Mouse (Mus musculus) brown adipose tissue, adult 24 weeks (tissue): Measurements from ENCODE around the gene Dnaja1. TPM values are rescaled to one million over a fixed set of nuclear protein-coding genes. Genes with fewer than 3 reads are reported as not detected.

Source experiments
- H3K27ac ChIP-seq: fragments of 200-500 bp; replicated peaks from 2 replicates; pipeline ENCODE4 v1.5.1; 2012; ENCODE audit warnings: low read depth, mild to moderate bottlenecking, low read length
- H3K4me1 ChIP-seq: fragments of 200-500 bp; 2 replicates; pipeline ENCODE4 v1.6.1; 2012; ENCODE audit warnings: low read length, mixed read lengths; ENCODE audit not compliant: control insufficient read depth, insufficient read depth, insufficient read length
- H3K4me3 ChIP-seq: fragments of 200-500 bp; 2 replicates; pipeline ENCODE4 v1.5.1; 2012; ENCODE audit warnings: low read depth, mild to moderate bottlenecking, low read length, moderate library complexity; ENCODE audit not compliant: insufficient read depth
- polyA plus RNA-seq: library from polyadenylated mRNA; stranded (reverse); fragments of >200 nt; gene quantifications from 2 replicates; pipeline ENCODE4 v1.2.4, GENCODE M21; 2012; ENCODE audit not compliant: missing spikeins, insufficient read depth, insufficient read length

The Dnaja1 gene
- polyA plus RNA-seq, result 160 and 462 TPM in 2 replicates

- Histone ChIP-seq H3K4me1 (peaks cover 9% of the 10 kb centered on the region), H3K27ac (peak within 1 kb of the TSS; percentile 100), H3K4me3 (peak within 1 kb of the TSS; percentile 89)
Observed at GRCm38 (mm10) chr4:40722011-40722666, at the start of gene Dnaja1. Dnaja1 (plus strand) TSS chr4:40722150.

GRCm38 (mm10) chr4:40673526-40673925, 48.4 kb upstream of the Dnaja1 start:
- Histone ChIP-seq H3K27ac (no peak overlapping the region), H3K4me3 (no peak overlapping the region), H3K4me1 (no peaks in the 10 kb centered on the region)

DNA sequence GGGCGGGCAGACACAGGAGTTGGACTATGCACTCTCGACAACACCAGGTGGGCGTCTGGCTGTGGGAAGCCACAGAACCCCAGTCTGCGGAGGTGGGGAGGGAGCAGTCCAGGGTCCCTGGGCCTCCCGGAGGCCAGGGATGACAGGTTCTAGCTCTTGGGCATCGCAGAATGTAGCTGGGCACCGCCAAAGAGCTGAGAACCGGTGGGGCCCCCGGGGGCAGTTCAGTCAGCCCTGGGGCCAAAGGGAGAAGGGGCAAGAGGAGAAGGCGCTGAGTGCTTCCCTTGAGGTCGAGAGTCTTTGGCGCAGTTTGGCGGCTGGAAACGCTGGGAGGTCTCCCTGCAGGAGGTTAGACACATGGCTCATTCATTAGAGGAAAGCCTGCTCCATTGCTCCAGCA, 45.6 kb upstream of the Dnaja1 start:
- no peak overlapping the region for H3K27ac ChIP-seq
- H3K4me1 ChIP-seq, result no peaks in the 10 kb centered on the region
- H3K4me3 ChIP-seq, result no peak overlapping the region

GRCm38 (mm10) chr4:40677132-40677531, 44.8 kb upstream of the Dnaja1 start:
- H3K27ac ChIP-seq, result no peak overlapping the region
- no peak overlapping the region for H3K4me3 ChIP-seq
- no peaks in the 10 kb centered on the region for H3K4me1 ChIP-seq

DNA sequence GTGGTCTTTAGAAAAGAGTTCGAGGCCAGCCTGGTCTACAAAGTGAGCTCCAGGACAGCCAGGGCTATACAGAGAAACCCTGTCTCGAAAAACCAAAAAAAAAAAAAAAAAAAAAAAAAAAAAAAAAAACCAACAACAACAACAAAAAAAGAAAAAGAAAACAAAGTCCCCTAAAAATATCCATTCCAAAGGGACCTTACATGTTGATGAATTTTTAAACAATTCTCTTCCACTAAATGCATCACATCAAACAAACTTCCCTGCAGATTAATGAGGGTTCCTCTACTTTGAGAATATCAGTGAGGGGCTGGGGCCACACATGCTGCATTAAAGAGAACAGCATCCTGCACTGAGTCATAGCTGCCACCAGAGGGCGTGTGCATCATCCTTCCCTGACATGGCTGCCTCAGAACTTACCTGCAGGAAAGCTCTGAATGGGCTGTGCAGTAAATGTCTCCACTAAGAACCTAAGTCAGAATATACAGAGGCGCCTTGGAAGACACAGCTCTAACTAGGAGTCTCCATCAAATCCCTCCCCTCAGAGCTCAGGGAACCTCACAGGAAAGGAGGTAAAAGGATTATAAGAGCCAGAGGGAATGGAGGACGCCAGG, 41.6 kb upstream of the Dnaja1 start:
- Histone ChIP-seq H3K4me3 (no peak overlapping the region), H3K27ac (no peak overlapping the region), H3K4me1 (no peaks in the 10 kb centered on the region)

GRCm38 (mm10) chr4:40681908-40682307, 40.0 kb upstream of the Dnaja1 start:
- Histone ChIP-seq H3K27ac (no peak overlapping the region), H3K4me1 (no peaks in the 10 kb centered on the region), H3K4me3 (no peak overlapping the region)

DNA sequence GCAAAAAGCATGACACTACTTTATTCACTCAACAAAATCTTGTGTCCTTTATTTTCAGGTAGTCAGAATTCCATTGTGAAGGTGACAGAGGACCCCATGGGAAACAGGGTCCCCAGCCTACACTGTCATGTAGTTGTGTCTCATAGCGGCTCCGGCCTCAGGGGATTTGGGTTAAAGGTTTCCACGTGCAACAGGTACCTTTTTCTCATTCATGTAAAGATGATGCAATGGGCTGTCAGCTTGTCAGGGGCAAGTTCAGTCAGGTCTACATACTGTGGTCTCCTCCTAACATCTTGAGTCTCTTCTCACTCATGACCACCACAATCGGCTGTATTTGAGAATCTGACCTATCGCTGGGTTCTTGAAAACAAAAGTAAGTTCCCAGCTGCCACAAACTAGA, 39.6 kb upstream of the Dnaja1 start:
- no peak overlapping the region for H3K27ac ChIP-seq
- no peak overlapping the region for H3K4me3 ChIP-seq
- H3K4me1 ChIP-seq, result no peaks in the 10 kb centered on the region

DNA sequence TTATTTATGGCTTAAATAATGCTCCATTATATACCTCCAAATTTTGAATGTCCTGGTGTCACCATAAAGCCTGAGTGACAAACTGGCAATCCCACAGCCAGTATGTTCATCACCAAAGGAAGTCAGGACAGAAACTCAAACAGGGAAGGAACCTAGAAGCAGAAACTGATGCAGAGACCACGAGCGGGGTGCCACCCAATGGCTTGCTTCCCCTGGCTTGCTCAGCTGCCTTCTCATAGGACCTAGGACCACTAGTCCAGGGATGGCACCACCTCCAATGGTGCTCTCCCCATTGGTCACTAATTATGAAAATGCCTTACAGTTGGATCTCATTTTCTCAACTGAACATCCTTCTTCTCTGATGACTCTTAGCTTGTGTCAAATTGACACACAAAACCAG, 38.6 kb upstream of the Dnaja1 start:
- Histone ChIP-seq H3K4me1 (no peaks in the 10 kb centered on the region), H3K27ac (no peak overlapping the region), H3K4me3 (no peak overlapping the region)

GRCm38 (mm10) chr4:40691100-40691499, 30.9 kb upstream of the Dnaja1 start:
- Histone ChIP-seq H3K27ac (no peak overlapping the region), H3K4me1 (no peaks in the 10 kb centered on the region), H3K4me3 (no peak overlapping the region)

DNA sequence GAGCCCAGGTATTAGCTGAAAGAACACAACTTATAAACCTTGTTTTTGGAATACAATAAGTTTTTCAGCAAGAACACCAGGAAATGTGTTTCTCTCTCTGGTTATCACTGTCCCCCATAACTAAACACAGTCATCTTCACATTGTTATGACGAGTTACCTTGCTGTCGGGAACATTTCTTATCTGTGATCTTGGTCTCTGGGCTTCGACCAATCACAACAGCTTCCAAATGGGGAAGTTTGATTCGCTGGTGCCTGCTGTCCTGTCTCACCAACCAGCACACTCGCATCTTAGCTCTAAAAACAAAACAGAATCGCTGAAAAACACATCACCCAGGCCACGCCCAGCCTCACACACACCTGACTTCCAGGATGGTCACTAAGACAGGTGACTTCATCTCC, 24.9 kb upstream of the Dnaja1 start:
- Histone ChIP-seq H3K4me1 (peaks cover 8% of the 10 kb centered on the region), H3K4me3 (no peak overlapping the region), H3K27ac (no peak overlapping the region)

DNA sequence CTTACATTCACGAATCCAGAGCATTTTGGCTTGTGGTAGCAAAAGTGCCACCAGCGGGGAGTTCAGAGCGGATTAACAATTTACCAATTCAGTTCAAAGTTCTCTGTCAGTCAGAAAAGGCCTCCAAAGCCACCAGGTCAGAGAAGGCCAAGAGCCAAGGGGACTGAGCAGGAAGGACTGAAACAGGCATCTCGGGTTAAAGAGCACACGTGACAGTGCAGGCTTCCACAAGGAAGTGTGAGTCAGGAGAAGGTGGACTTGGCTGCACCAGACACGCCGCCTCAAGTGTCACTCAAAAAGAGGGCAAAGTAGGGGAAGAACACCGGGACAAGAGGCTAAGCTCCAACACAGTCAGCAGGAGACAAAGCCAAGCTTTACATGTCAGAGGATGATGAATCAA, 21.7 kb upstream of the Dnaja1 start:
- Histone ChIP-seq H3K27ac (no peak overlapping the region), H3K4me3 (no peak overlapping the region), H3K4me1 (peaks cover 14% of the 10 kb centered on the region)

DNA sequence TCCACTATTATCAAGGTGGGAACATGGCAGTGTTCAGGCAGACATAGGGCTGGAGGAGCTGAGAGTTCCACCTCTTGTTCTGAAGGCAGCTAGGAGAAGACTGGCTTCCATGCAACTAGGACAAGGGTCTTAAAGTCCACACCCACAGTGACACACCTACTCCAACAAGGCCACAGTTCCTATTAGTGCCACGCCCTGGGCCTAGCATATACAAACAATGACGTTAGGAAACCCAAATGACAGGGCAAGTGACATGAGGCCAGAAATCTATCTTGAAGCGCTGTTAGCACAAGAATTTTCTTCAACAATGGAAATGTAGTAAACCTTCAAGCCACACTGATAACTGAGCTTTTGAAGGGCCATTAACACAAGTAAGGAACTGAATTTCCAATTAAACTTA, 20.2 kb upstream of the Dnaja1 start:
- H3K27ac ChIP-seq, result peak overlapping the region; percentile 67
- peaks cover 14% of the 10 kb centered on the region for H3K4me1 ChIP-seq
- no peak overlapping the region; the same call in 1 of the 2 replicates for H3K4me3 ChIP-seq

GRCm38 (mm10) chr4:40702797-40703709, 18.9 kb upstream of the Dnaja1 start, which contains the start of gene Aptx:
Aptx (minus strand) TSS chr4:40703194.
- Histone ChIP-seq H3K27ac (peak within 1 kb of the TSS; percentile 98), H3K4me3 (peak within 1 kb of the TSS; percentile 75)

DNA sequence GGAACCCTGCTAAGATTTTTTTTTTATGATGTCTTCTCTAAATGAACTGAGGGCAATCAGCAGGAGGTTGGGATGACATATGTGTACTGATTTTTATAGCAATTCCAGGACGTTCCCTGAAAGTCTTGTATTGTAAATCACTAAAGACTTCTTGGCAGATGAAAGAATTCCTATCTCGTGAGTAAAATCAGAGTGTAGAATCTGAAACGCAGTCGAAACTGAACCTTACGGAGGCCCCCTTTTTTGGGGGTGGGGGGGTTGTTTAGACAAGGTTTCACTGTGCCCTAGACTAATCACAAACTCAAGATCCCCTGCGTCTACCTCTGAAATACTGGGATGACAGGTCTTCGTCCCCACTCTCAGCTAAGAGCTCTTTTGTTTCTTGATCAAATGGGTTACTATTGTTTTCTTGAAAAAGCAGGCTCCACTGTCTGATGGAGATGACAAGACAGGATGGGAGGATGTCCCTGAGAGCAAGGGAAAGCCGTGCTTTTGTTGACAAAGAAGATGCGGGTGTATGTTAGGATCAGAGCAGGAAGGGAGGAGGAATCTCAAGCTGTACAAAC, 18.2 kb upstream of the Dnaja1 start:
- peak overlapping the region; percentile 98 for H3K27ac ChIP-seq
- peaks cover 14% of the 10 kb centered on the region for H3K4me1 ChIP-seq
- peak overlapping the region; percentile 75 for H3K4me3 ChIP-seq

More at GRCm38 (mm10) chr4:40702797-40703709, 18.9 kb upstream of the Dnaja1 start, which contains the start of gene Aptx:
- peaks cover 14% of the 10 kb centered on the region for H3K4me1 ChIP-seq

GRCm38 (mm10) chr4:40717141-40717540, 4.8 kb upstream of the Dnaja1 start:
- Histone ChIP-seq H3K27ac (no peak overlapping the region), H3K4me3 (no peak overlapping the region), H3K4me1 (peaks cover 7% of the 10 kb centered on the region)
